Mouse (Mus musculus) CH12.LX (cell line): ENCODE data around the gene Chd1l. TPM values are rescaled to one million over a fixed set of nuclear protein-coding genes. Genes with fewer than 3 reads are reported as not detected.

ENCODE experiments used
- DNase-seq: peaks from one replicate; pipeline ENCODE4 v3.0.0-alpha.2; 2013; ENCODE audit errors: extremely low read depth
- H3K27ac ChIP-seq: 2 replicates; pipeline ENCODE4 v1.5.1; 2012; ENCODE audit warnings: low read depth, mild to moderate bottlenecking, control low read depth, moderate library complexity; ENCODE audit not compliant: insufficient read depth
- H3K27me3 ChIP-seq: replicated peaks from 2 replicates; pipeline ENCODE3; 2012; ENCODE audit warnings: inconsistent platforms
- H3K36me3 ChIP-seq, 2 experiments: replicated peaks in 1 of 2; 2 replicates each; pipeline versions ENCODE3 to v1.6.1; 2012; ENCODE audit warnings: inconsistent platforms in 1 of 2, low read length in 1 of 2, mild to moderate bottlenecking in 1 of 2, mixed read lengths in 1 of 2, moderate library complexity in 1 of 2; ENCODE audit not compliant: control insufficient read depth in 1 of 2, insufficient read depth in 1 of 2
- H3K4me1 ChIP-seq, 2 experiments: 2 replicates each; pipeline ENCODE4 v1.6.1; 2012; ENCODE audit warnings: inconsistent platforms in 1 of 2, moderate library complexity in 1 of 2; ENCODE audit not compliant: insufficient read depth in 2 of 2, control insufficient read depth in 1 of 2
- H3K4me2 ChIP-seq: 2 replicates; pipeline ENCODE4 v1.6.1; 2012; ENCODE audit warnings: low read depth, mild to moderate bottlenecking, control low read depth; ENCODE audit not compliant: poor library complexity, insufficient read depth, severe bottlenecking
- H3K4me3 ChIP-seq, 3 experiments: fragments of 150-350 bp in 1 of 3; sonication (generic) in 1 of 3; replicated peaks in 1 of 3; 2 replicates each; pipeline versions ENCODE3 to v1.5.1; 2011 to 2012; ENCODE audit warnings: low read depth in 2 of 3, low read length in 2 of 3, mild to moderate bottlenecking in 2 of 3, moderate library complexity in 2 of 3, control low read depth in 1 of 3, improper control_type of control experiment in 1 of 3, inconsistent platforms in 1 of 3, mixed read lengths in 1 of 3; ENCODE audit not compliant: poor library complexity in 1 of 3
- H3K79me2 ChIP-seq: replicated peaks from 2 replicates; pipeline ENCODE4 v1.6.1; 2012; ENCODE audit warnings: mild to moderate bottlenecking, moderate library complexity; ENCODE audit not compliant: control insufficient read depth, poor library complexity, insufficient read depth, severe bottlenecking; ENCODE audit errors: extremely low read depth
- H3K9ac ChIP-seq: 2 replicates; pipeline ENCODE4 v1.6.1; 2012; ENCODE audit warnings: low read depth, mild to moderate bottlenecking, control low read depth, moderate library complexity; ENCODE audit not compliant: insufficient read depth
- H3K9me3 ChIP-seq: replicated peaks from 2 replicates; pipeline ENCODE3; 2012; ENCODE audit warnings: low read length, inconsistent platforms, mixed read lengths
- BHLHE40 ChIP-seq: IDR thresholded peaks from 2 replicates; pipeline ENCODE4 v1.6.1; 2011; ENCODE audit warnings: mild to moderate bottlenecking, low read depth, low read length, improper control_type of control experiment
- CHD1 ChIP-seq: IDR thresholded peaks from 2 replicates; pipeline ENCODE4 v1.6.1; 2012; ENCODE audit warnings: low read depth, low read length, improper control_type of control experiment, inconsistent platforms
- CHD2 ChIP-seq: IDR thresholded peaks from 2 replicates; pipeline ENCODE4 v1.6.1; 2011; ENCODE audit warnings: low read length, improper control_type of control experiment
- E2F4 ChIP-seq: IDR thresholded peaks from 2 replicates; pipeline ENCODE4 v1.6.1; 2011; ENCODE audit warnings: low read depth, low read length, improper control_type of control experiment; ENCODE audit not compliant: insufficient replicate concordance
- ETS1 ChIP-seq: conservative IDR thresholded peaks from 2 replicates; pipeline ENCODE4 v1.6.1; 2012; ENCODE audit warnings: low read depth, mild to moderate bottlenecking, inconsistent platforms, low read length, improper control_type of control experiment, moderate library complexity
- HCFC1 ChIP-seq: IDR thresholded peaks from 2 replicates; pipeline ENCODE4 v1.6.1; 2012; ENCODE audit warnings: low read depth, mild to moderate bottlenecking, inconsistent platforms, low read length, improper control_type of control experiment
- JUN ChIP-seq: IDR thresholded peaks from 2 replicates; pipeline ENCODE4 v1.6.1; 2011; ENCODE audit warnings: low read depth, mild to moderate bottlenecking, low read length, improper control_type of control experiment, moderate library complexity; ENCODE audit not compliant: insufficient read depth
- JUND ChIP-seq: conservative IDR thresholded peaks from 2 replicates; pipeline ENCODE4 v1.6.1; 2011; ENCODE audit warnings: low read depth, low read length, improper control_type of control experiment
- MAX ChIP-seq: IDR thresholded peaks from 2 replicates; pipeline ENCODE4 v1.6.1; 2011; ENCODE audit warnings: low read length, improper control_type of control experiment
- MAZ ChIP-seq: IDR thresholded peaks from 2 replicates; pipeline ENCODE4 v1.6.1; 2012; ENCODE audit warnings: low read depth, mild to moderate bottlenecking, inconsistent platforms, low read length, improper control_type of control experiment, moderate library complexity
- MEF2A ChIP-seq: IDR thresholded peaks from 2 replicates; pipeline ENCODE4 v1.6.1; 2014; ENCODE audit warnings: low read depth, mild to moderate bottlenecking, inconsistent platforms, low read length, improper control_type of control experiment, borderline replicate concordance
- MXI1 ChIP-seq: IDR thresholded peaks from 2 replicates; pipeline ENCODE4 v1.6.1; 2011; ENCODE audit warnings: mild to moderate bottlenecking, low read depth, low read length, improper control_type of control experiment
- MYC ChIP-seq: IDR thresholded peaks from 2 replicates; pipeline ENCODE4 v1.6.1; 2011; ENCODE audit warnings: low read depth, mild to moderate bottlenecking, improper control_type of control experiment, low read length
- NRF1 ChIP-seq: IDR thresholded peaks from 2 replicates; pipeline ENCODE4 v1.6.1; 2014; ENCODE audit warnings: low read depth, mild to moderate bottlenecking, inconsistent platforms, low read length, improper control_type of control experiment, moderate library complexity
- PAX5 ChIP-seq: IDR thresholded peaks from 2 replicates; pipeline ENCODE4 v1.6.1; 2012; ENCODE audit warnings: low read length, inconsistent platforms, mixed read lengths
- POLR2A ChIP-seq: IDR thresholded peaks from 2 replicates; pipeline ENCODE4 v1.6.1; 2011; ENCODE audit warnings: low read depth, mild to moderate bottlenecking, improper control_type of control experiment, low read length
- RAD21 ChIP-seq: IDR thresholded peaks from 2 replicates; pipeline ENCODE4 v1.6.1; 2011; ENCODE audit warnings: low read depth, mild to moderate bottlenecking, low read length, improper control_type of control experiment, moderate library complexity
- RCOR1 ChIP-seq: conservative IDR thresholded peaks from 2 replicates; pipeline ENCODE4 v1.6.1; 2012; ENCODE audit warnings: low read depth, mild to moderate bottlenecking, inconsistent platforms, low read length, improper control_type of control experiment
- TBP ChIP-seq: conservative IDR thresholded peaks from 2 replicates; pipeline ENCODE4 v1.6.1; 2011; ENCODE audit warnings: low read depth, low read length, improper control_type of control experiment
- TCF12 ChIP-seq: IDR thresholded peaks from 2 replicates; pipeline ENCODE4 v1.6.1; 2014; ENCODE audit warnings: low read depth, mild to moderate bottlenecking, inconsistent platforms, low read length, improper control_type of control experiment
- UBTF ChIP-seq: IDR thresholded peaks from 2 replicates; pipeline ENCODE4 v1.6.1; 2012; ENCODE audit warnings: low read depth, mild to moderate bottlenecking, inconsistent platforms, low read length, improper control_type of control experiment, moderate library complexity
- USF1 ChIP-seq: IDR thresholded peaks from 2 replicates; pipeline ENCODE4 v1.6.1; 2014; ENCODE audit warnings: low read depth, mild to moderate bottlenecking, inconsistent platforms, low read length, improper control_type of control experiment
- USF2 ChIP-seq: conservative IDR thresholded peaks from 2 replicates; pipeline ENCODE4 v1.6.1; 2011; ENCODE audit warnings: low read depth, low read length, improper control_type of control experiment
- ZC3H11A ChIP-seq: IDR thresholded peaks from 2 replicates; pipeline ENCODE4 v1.6.1; 2012; ENCODE audit warnings: low read depth, mild to moderate bottlenecking, inconsistent platforms, low read length, improper control_type of control experiment
- ZMIZ1 ChIP-seq: IDR thresholded peaks from 2 replicates; pipeline ENCODE4 v1.6.1; 2012; ENCODE audit warnings: low read depth, mild to moderate bottlenecking, inconsistent platforms, low read length, improper control_type of control experiment
- ZNF384 ChIP-seq: IDR thresholded peaks from 2 replicates; pipeline ENCODE4 v1.6.1; 2012; ENCODE audit warnings: low read depth, low read length, improper control_type of control experiment, inconsistent platforms
- dilution Hi-C: fragments of 300-500 bp; cut with MboI; formaldehyde crosslinking; loops from 2 replicates; pipeline ENCODE4 v1.14.3; 2020; ENCODE audit warnings: low sequenced_read_pairs; ENCODE audit not compliant: extremely low pct_unique_long_range_greater_than_20kb, extremely low pct_ligation_motif_present
- in situ Hi-C: fragments of 300-500 bp; cut with MboI; formaldehyde crosslinking; loops from 3 replicates; pipeline ENCODE4 v1.14.3; 2019; ENCODE audit warnings: low sequenced_read_pairs, low pct_ligation_motif_present, low pct_unique_long_range_greater_than_20kb, mixed read lengths
- polyA plus RNA-seq: library from polyadenylated mRNA; unstranded; fragments of >175 nt; gene quantifications from 2 replicates; pipeline ENCODE4 v1.2.1, GENCODE M21; 2012; ENCODE audit warnings: low read depth; ENCODE audit not compliant: insufficient read length
- total RNA-seq, 2 experiments: library from RNA; depleted of rRNA; stranded (reverse); fragments of 300-350 nt in 1 of 2; fragments of >200 nt in 1 of 2; gene quantifications; 2 replicates each; pipeline ENCODE4 v1.2.3; 2012 to 2014

Chd1l gene
- total and polyA plus RNA-seq, 3 experiments: 24.7 to 29.0 (median 25.2) TPM

GRCm38 (mm10) chr3:97564588-97564987 lies 45.4 kb downstream of the Chd1l start:
- H3K9ac ChIP-seq: no peak overlapping the region
- dilution Hi-C loops: no loop called here
- H3K9me3 ChIP-seq: no peaks in the 10 kb centered on the region
- no peak overlapping the region for H3K27ac ChIP-seq
- H3K4me2 ChIP-seq: no peak overlapping the region
- no peaks in the 10 kb centered on the region for H3K79me2 ChIP-seq
- TF ChIP-seq MAX (no peak), RCOR1 (no peak), ZC3H11A (no peak), TBP (no peak), MYC (no peak), ETS1 (no peak), JUND (no peak), CHD2 (no peak), ZNF384 (no peak), JUN (no peak), HCFC1 (no peak), CHD1 (no peak), BHLHE40 (no peak), MXI1 (no peak), USF2 (no peak), MAZ (no peak), POLR2A (no peak), PAX5 (no peak), UBTF (no peak), MEF2A (no peak)
- TF ChIP-seq, all 38 proteins: peak for 0
- no peak overlapping the region for H3K4me3 ChIP-seq
- no peaks in the 10 kb centered on the region for H3K4me1 ChIP-seq
- H3K36me3 ChIP-seq: peaks cover 33 to 88% of the 10 kb centered on the region in 2 experiments
- in situ Hi-C loops: no loop called here
- DNase-seq: no peak
- no peaks in the 10 kb centered on the region for H3K27me3 ChIP-seq

- no peak for TF ChIP-seq BHLHE40
- no peak for TF ChIP-seq USF1
- TF ChIP-seq NRF1: no peak
- no peak for TF ChIP-seq ZMIZ1
- no peak for TF ChIP-seq MXI1
- no peak for TF ChIP-seq RAD21
- no peak for TF ChIP-seq UBTF
- TF ChIP-seq E2F4: no peak
- no peak for TF ChIP-seq TCF12
- TF ChIP-seq, all 38 proteins: peak for 0
- H3K27ac ChIP-seq: no peak overlapping the region
- H3K36me3 ChIP-seq: peaks cover 14 to 40% of the 10 kb centered on the region in 2 experiments
- H3K27me3 ChIP-seq: no peaks in the 10 kb centered on the region
- dilution Hi-C loops: no loop called here
- H3K4me2 ChIP-seq: no peak overlapping the region
- peaks cover 4 to 13% of the 10 kb centered on the region in 2 experiments; a peak in 3 of 4 replicates for H3K4me1 ChIP-seq
- H3K9me3 ChIP-seq: no peaks in the 10 kb centered on the region
- H3K4me3 ChIP-seq: no peak overlapping the region
- no peaks in the 10 kb centered on the region for H3K79me2 ChIP-seq
- DNase-seq: no peak
- in situ Hi-C loops: no loop called here
- H3K9ac ChIP-seq: no peak overlapping the region
Observed at GRCm38 (mm10) chr3:97558554-97558953, 51.4 kb downstream of the Chd1l start.
